Mouse (Mus musculus): Measurements from ENCODE around the gene Aida. TPM values are rescaled to one million over a fixed set of nuclear protein-coding genes. Genes with fewer than 3 reads are reported as not detected.
"Not testable (repeated sequence)": the region's sequence is repeated elsewhere in the genome, so short reads cannot be mapped to it uniquely, and the experiment has no call there.

Gene Aida
- total RNA-seq, 1 experiment from 2014 or later = 60.1 TPM

GRCm38 (mm10) chr1:183307555-183307954, 11.2 kb downstream of the Aida start:
- ATAC-seq (replicated peaks in 1 of 2; ENCODE audit: insufficient read depth in 1 of 2, low FRiP score in 2 of 2, low TSS enrichment in 1 of 2, low read depth in 1 of 2, poor library complexity in 2 of 2, severe bottlenecking in 2 of 2) = no peak; a peak in 1 of 4 replicates

- no peak for ATAC-seq (replicated peaks in 1 of 2; ENCODE audit: insufficient read depth in 1 of 2, low FRiP score in 2 of 2, low TSS enrichment in 1 of 2, low read depth in 1 of 2, poor library complexity in 2 of 2, severe bottlenecking in 2 of 2)
Measured at GRCm38 (mm10) chr1:183308476-183308875, 12.1 kb downstream of the Aida start.

GRCm38 (mm10) chr1:183309601-183310000, 13.2 kb downstream of the Aida start:
- ATAC-seq (replicated peaks in 1 of 2; ENCODE audit: insufficient read depth in 1 of 2, low FRiP score in 2 of 2, low TSS enrichment in 1 of 2, low read depth in 1 of 2, poor library complexity in 2 of 2, severe bottlenecking in 2 of 2) = not testable (repeated sequence)

- ATAC-seq (replicated peaks in 1 of 2; ENCODE audit: insufficient read depth in 1 of 2, low FRiP score in 2 of 2, low TSS enrichment in 1 of 2, low read depth in 1 of 2, poor library complexity in 2 of 2, severe bottlenecking in 2 of 2) = no peak
Measured at GRCm38 (mm10) chr1:183312076-183312475, 15.7 kb downstream of the Aida start.

- ATAC-seq (replicated peaks in 1 of 2; ENCODE audit: insufficient read depth in 1 of 2, low FRiP score in 2 of 2, low TSS enrichment in 1 of 2, low read depth in 1 of 2, poor library complexity in 2 of 2, severe bottlenecking in 2 of 2) = no peak
Measured at GRCm38 (mm10) chr1:183315783-183316182, 19.4 kb downstream of the Aida start.

- peak; percentile 4 to 36; a peak in 1 of 4 replicates for ATAC-seq (replicated peaks in 1 of 2; ENCODE audit: insufficient read depth in 1 of 2, low FRiP score in 2 of 2, low TSS enrichment in 1 of 2, low read depth in 1 of 2, poor library complexity in 2 of 2, severe bottlenecking in 2 of 2)
Measured at GRCm38 (mm10) chr1:183320708-183321107, 24.3 kb downstream of the Aida start.

- not testable (repeated sequence) for ATAC-seq (replicated peaks in 1 of 2; ENCODE audit: insufficient read depth in 1 of 2, low FRiP score in 2 of 2, low TSS enrichment in 1 of 2, low read depth in 1 of 2, poor library complexity in 2 of 2, severe bottlenecking in 2 of 2)
Measured at GRCm38 (mm10) chr1:183322496-183322895, 26.1 kb downstream of the Aida start.

GRCm38 (mm10) chr1:183323923-183324322, 27.5 kb downstream of the Aida start:
- no peak for ATAC-seq (replicated peaks in 1 of 2; ENCODE audit: insufficient read depth in 1 of 2, low FRiP score in 2 of 2, low TSS enrichment in 1 of 2, low read depth in 1 of 2, poor library complexity in 2 of 2, severe bottlenecking in 2 of 2)

- ATAC-seq (replicated peaks in 1 of 2; ENCODE audit: insufficient read depth in 1 of 2, low FRiP score in 2 of 2, low TSS enrichment in 1 of 2, low read depth in 1 of 2, poor library complexity in 2 of 2, severe bottlenecking in 2 of 2) = no peak
Measured at GRCm38 (mm10) chr1:183324433-183324832, 28.0 kb downstream of the Aida start.

- no peak for ATAC-seq (replicated peaks in 1 of 2; ENCODE audit: insufficient read depth in 1 of 2, low FRiP score in 2 of 2, low TSS enrichment in 1 of 2, low read depth in 1 of 2, poor library complexity in 2 of 2, severe bottlenecking in 2 of 2)
Measured at GRCm38 (mm10) chr1:183327171-183327570, 30.8 kb downstream of the Aida start.

GRCm38 (mm10) chr1:183342902-183343301, 46.5 kb downstream of the Aida start:
- ATAC-seq (replicated peaks in 1 of 2; ENCODE audit: insufficient read depth in 1 of 2, low FRiP score in 2 of 2, low TSS enrichment in 1 of 2, low read depth in 1 of 2, poor library complexity in 2 of 2, severe bottlenecking in 2 of 2) = not testable (repeated sequence)

GRCm38 (mm10) chr1:183344886-183345816, 48.8 kb downstream of the Aida start:
- peak; percentile 77 to 79 for ATAC-seq (replicated peaks in 1 of 2; ENCODE audit: insufficient read depth in 1 of 2, low FRiP score in 2 of 2, low TSS enrichment in 1 of 2, low read depth in 1 of 2, poor library complexity in 2 of 2, severe bottlenecking in 2 of 2)

- ATAC-seq (replicated peaks in 1 of 2; ENCODE audit: insufficient read depth in 1 of 2, low FRiP score in 2 of 2, low TSS enrichment in 1 of 2, low read depth in 1 of 2, poor library complexity in 2 of 2, severe bottlenecking in 2 of 2) = peak in 1 of 2 experiments; percentile 19; a peak in 1 of 4 replicates
Measured at GRCm38 (mm10) chr1:183345817-183346195, 49.4 kb downstream of the Aida start.

GRCm38 (mm10) chr1:183349840-183350239, 53.5 kb downstream of the Aida start:
- ATAC-seq (replicated peaks in 1 of 2; ENCODE audit: insufficient read depth in 1 of 2, low FRiP score in 2 of 2, low TSS enrichment in 1 of 2, low read depth in 1 of 2, poor library complexity in 2 of 2, severe bottlenecking in 2 of 2) = peak; percentile 73 to 82

GRCm38 (mm10) chr1:183358901-183359300, 62.5 kb downstream of the Aida start:
- no peak for ATAC-seq (replicated peaks in 1 of 2; ENCODE audit: insufficient read depth in 1 of 2, low FRiP score in 2 of 2, low TSS enrichment in 1 of 2, low read depth in 1 of 2, poor library complexity in 2 of 2, severe bottlenecking in 2 of 2)

GRCm38 (mm10) chr1:183362301-183362700, 65.9 kb downstream of the Aida start:
- peak; percentile 53 to 69 for ATAC-seq (replicated peaks in 1 of 2; ENCODE audit: insufficient read depth in 1 of 2, low FRiP score in 2 of 2, low TSS enrichment in 1 of 2, low read depth in 1 of 2, poor library complexity in 2 of 2, severe bottlenecking in 2 of 2)

GRCm38 (mm10) chr1:183362729-183363576, 66.6 kb downstream of the Aida start:
- no peak for ATAC-seq (replicated peaks in 1 of 2; ENCODE audit: insufficient read depth in 1 of 2, low FRiP score in 2 of 2, low TSS enrichment in 1 of 2, low read depth in 1 of 2, poor library complexity in 2 of 2, severe bottlenecking in 2 of 2)

- no peak for ATAC-seq (replicated peaks in 1 of 2; ENCODE audit: insufficient read depth in 1 of 2, low FRiP score in 2 of 2, low TSS enrichment in 1 of 2, low read depth in 1 of 2, poor library complexity in 2 of 2, severe bottlenecking in 2 of 2)
Measured at GRCm38 (mm10) chr1:183363577-183363867, 67.1 kb downstream of the Aida start.

Measured in hematopoietic stem cell, adult 5-6 weeks (primary cell).